Mouse (Mus musculus) small intestine, adult 2 months (tissue): ENCODE measurements around the gene Atp2c1.
A peak's percentile ranks its signal among the peaks of the same experiment; 100 is the strongest.

Experiments
- CTCF ChIP-seq: fragments of 200-500 bp; IDR thresholded peaks from 2 replicates; pipeline ENCODE4 v1.5.1; 2012; ENCODE audit warnings: low read depth, mild to moderate bottlenecking, control low read depth, inconsistent platforms, low read length, moderate library complexity, mixed read lengths; ENCODE audit not compliant: insufficient replicate concordance, insufficient read length; ENCODE audit errors: extremely low read depth
- POLR2A ChIP-seq: fragments of 200-500 bp; IDR thresholded peaks from 2 replicates; pipeline ENCODE4 v1.6.1; 2012; ENCODE audit warnings: low read depth, mild to moderate bottlenecking, control low read depth, inconsistent platforms, low read length, moderate library complexity

DNA sequence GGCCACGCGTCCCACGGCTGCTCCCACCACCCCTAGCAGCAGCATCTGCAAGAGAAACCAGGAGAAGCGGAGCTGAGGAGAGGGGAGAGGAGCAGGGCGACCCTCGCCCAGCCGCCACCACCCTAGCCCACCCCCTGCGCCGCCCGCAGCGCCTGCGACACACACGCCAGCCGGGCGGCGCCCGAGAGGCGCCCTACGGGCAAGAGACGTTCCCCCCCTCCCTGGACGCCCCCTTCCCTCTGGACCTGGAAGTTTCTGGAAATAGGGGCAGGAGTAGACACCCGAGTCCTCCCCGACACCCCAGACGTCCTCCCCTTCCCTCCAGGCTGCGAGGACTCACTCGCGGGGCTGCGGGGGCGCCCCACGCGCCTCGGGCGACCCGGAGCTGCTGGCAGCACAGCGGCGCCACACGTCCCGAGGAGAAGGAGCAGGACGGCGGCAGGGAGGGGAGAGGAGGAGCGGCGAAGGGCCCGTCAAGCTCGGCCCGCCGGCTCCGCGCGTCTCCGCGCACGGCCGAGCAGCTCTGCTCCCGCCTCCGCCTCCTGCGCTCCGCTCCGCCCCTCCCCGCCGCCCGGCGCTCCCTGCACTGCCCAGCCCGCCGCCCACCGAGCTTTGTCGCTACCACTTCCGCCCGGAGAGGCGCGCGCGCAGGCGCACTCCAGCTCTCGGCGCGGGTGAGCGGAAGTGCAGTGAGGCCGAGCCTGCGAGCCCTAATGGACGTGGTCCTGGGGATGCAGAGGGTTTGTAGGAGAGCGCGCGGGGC, 32.4 kb downstream of the Atp2c1 start:
- TF ChIP-seq CTCF: peak; percentile 21; the same call in 1 of the 2 replicates
- peak; percentile 80 for TF ChIP-seq POLR2A
